Mouse (Mus musculus) G1E (cell line): ENCODE results near the gene Nfkbil1. TPM values are rescaled to one million over a fixed set of nuclear protein-coding genes. Genes with fewer than 3 reads are reported as not detected.

Experiments
- ATAC-seq: 2 replicates; pipeline ENCODE4 v1.8.0; 2016; ENCODE audit warnings: mild to moderate bottlenecking; ENCODE audit not compliant: insufficient number of reproducible peaks, poor library complexity, low FRiP score, severe bottlenecking; ENCODE audit errors: extremely low read depth
- DNase-seq: peaks from one replicate; pipeline ENCODE4 v3.0.0; 2012; ENCODE audit warnings: low spot score
- H3K27me3 ChIP-seq: 2 replicates; pipeline ENCODE4 v1.6.1; 2012; ENCODE audit warnings: mild to moderate bottlenecking, low read length, inconsistent platforms; ENCODE audit not compliant: insufficient read depth
- H3K36me3 ChIP-seq: replicated peaks from 2 replicates; pipeline ENCODE3; 2012; ENCODE audit warnings: mild to moderate bottlenecking, inconsistent platforms
- H3K4me1 ChIP-seq: 2 replicates; pipeline ENCODE4 v1.6.1; 2012; ENCODE audit warnings: low read depth, low read length, inconsistent platforms, mixed read lengths; ENCODE audit not compliant: insufficient read depth
- H3K4me3 ChIP-seq: 2 replicates; pipeline ENCODE4 v1.5.1; 2012; ENCODE audit warnings: low read depth, mild to moderate bottlenecking, inconsistent platforms, low read length, moderate library complexity, mixed read lengths
- H3K9me3 ChIP-seq: replicated peaks from 2 replicates; pipeline ENCODE4 v1.6.1; 2012; ENCODE audit warnings: inconsistent platforms
- CTCF ChIP-seq: IDR thresholded peaks from 2 replicates; pipeline ENCODE4 v1.5.1; 2012; ENCODE audit warnings: low read depth, low read length, inconsistent platforms, mixed read lengths
- GATA1 ChIP-seq: IDR thresholded peaks from 2 replicates; pipeline ENCODE4 v1.6.1; 2012; ENCODE audit warnings: borderline replicate concordance, low read length, inconsistent platforms, mixed read lengths
- GATA2 ChIP-seq: IDR thresholded peaks from 2 replicates; pipeline ENCODE4 v1.6.1; 2012; ENCODE audit warnings: low read depth, low read length, inconsistent platforms, borderline replicate concordance
- POLR2AphosphoS5 ChIP-seq: IDR thresholded peaks from 2 replicates; pipeline ENCODE4 v1.6.1; 2012; ENCODE audit warnings: low read depth, low read length, inconsistent platforms; ENCODE audit not compliant: insufficient replicate concordance
- TAL1 ChIP-seq: conservative IDR thresholded peaks from 2 replicates; pipeline ENCODE4 v1.6.1; 2012; ENCODE audit warnings: low read depth, low read length, inconsistent platforms, mixed read lengths
- polyA plus RNA-seq: library from polyadenylated mRNA; stranded (reverse); fragments of >175 nt; gene quantifications from 2 replicates; pipeline ENCODE4 v1.2.3, GENCODE M21; 2012
- total RNA-seq, 2 experiments: library from RNA; stranded (forward) in 1 of 2; stranded (reverse) in 1 of 2; fragments of 200-1000 nt in 1 of 2; fragments of >200 nt in 1 of 2; fragmentation: Nextera tagmentation in 1 of 2; gene quantifications; 2 replicates each; pipeline ENCODE4 v1.2.3; 2014 to 2017

Nfkbil1 gene
- total and polyA plus RNA-seq, 3 experiments: 8.6 to 37.3 (median 14.1) TPM

DNA sequence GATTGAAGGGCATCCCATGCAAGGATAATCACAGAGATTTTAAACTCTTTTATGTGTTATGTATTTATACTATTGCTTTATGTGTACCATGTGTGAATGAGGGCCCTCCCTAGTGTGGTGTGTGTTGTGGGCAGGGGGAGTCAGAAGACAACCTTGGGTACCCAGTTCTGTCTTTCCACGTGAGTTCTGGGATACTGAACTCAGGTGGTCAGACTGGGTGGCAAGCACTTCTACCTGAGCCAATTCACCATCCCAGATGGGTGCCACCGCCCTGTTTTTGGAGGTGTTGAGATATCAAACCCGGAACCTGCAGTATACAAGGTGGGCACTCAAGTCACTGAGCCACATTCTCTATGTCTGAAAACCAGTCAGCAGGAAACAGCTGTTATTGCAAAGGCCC lies 36.7 kb upstream of the Nfkbil1 start:
- ATAC-seq (no peak), DNase-seq (no peak)
- Histone ChIP-seq H3K4me3 (no peak overlapping the region), H3K9me3 (peaks cover 8% of the 10 kb centered on the region), H3K4me1 (peaks cover 11% of the 10 kb centered on the region), H3K27me3 (peaks cover 28% of the 10 kb centered on the region), H3K36me3 (peaks cover 6% of the 10 kb centered on the region)
- TF ChIP-seq POLR2AphosphoS5 (no peak), TAL1 (no peak), GATA1 (no peak), CTCF (no peak), GATA2 (no peak)

DNA sequence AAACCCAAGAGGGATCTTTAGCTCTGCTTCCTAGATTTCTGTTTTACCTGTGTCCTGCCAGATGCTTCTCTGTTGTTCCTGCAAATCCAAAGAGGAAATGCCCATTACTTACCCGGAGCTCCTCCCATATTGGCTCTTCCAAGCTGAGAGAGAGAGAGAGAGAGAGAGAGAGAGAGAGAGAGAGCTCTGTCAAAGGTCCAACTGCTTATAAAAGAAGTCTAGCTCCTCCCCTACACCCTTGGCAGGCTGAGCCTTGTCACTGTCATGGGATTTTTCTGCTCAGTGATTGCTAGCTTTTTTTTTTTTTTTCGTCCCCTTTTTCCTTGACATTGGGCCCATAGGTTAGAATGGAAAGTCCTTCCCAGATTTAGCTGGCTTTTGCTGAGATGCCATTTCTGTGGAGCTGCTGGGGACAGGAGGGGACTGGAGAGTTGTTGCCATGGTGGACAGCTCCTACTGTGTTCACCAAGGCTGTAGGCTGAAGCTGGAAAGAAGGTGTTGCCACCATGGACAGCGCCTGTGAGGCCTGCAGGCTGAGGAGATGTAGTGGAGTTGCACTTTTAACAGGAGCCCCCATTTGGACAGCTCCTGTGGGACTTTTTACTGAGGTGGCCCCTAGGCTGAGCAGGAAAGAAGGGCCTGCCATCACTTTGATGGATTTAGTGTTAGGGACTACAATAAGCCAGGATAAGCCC lies 34.2 kb upstream of the Nfkbil1 start:
- peaks cover 9% of the 10 kb centered on the region for H3K4me1 ChIP-seq
- no peak overlapping the region for H3K4me3 ChIP-seq
- H3K9me3 ChIP-seq: peaks cover 8% of the 10 kb centered on the region
- ATAC-seq: no peak
- no peak for TF ChIP-seq TAL1
- peaks cover 26% of the 10 kb centered on the region for H3K36me3 ChIP-seq
- no peak for DNase-seq
- H3K27me3 ChIP-seq: peaks cover 5% of the 10 kb centered on the region; the same call in 1 of the 2 replicates

DNA sequence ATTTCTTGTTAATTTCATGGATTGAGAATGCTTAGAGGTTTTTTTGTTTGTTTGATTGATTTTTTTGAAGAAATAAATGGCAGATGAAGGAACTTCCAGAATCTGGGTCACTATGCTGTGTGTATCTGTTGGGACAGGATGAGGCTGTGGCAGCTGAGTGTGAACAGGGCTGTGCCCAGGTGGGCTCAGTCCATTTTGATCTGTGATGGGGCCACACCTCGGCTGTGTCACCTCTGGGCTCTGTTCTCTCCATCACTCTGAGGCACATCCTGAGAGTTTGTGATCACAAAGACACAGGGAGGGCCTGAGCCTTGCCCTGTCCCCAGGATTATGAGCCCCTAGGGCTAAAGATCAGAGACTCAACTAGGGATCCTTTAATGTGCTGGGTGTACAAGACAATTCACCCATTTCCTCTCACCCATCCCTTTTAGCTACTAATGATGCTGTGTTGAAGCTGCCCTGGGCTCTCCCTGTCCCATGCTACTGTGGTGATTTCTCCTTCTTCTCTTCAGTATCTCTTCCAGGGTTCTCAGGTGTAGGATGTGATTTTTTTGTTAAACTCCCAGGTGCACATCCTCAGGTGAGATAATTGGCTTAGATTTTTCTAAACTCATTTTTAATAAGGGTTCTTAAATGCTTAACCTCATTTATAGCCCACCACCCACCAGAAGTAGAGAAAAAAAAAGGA lies 32.0 kb upstream of the Nfkbil1 start:
- ATAC-seq (no peak), DNase-seq (no peak)

DNA sequence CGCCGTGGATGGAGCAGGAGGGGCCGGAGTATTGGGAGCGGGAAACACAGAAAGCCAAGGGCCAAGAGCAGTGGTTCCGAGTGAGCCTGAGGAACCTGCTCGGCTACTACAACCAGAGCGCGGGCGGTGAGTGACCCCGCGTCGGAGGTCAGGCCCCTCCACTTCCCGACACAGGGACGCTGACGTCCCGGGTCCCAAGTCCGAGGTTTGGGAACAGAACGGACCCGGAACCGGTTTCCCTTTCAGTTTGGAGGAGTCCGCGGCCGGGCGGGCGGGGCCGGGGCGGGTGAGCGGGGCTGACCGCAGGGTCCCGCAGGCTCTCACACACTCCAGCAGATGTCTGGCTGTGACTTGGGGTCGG lies 27.9 kb upstream of the Nfkbil1 start:
- DNase-seq (no peak), ATAC-seq (no peak)

More for the DNA sequence above, 32.0 kb upstream of the Nfkbil1 start:
- H3K4me1 ChIP-seq: peaks cover 14% of the 10 kb centered on the region
- peaks cover 2% of the 10 kb centered on the region; the same call in 1 of the 2 replicates for H3K27me3 ChIP-seq
- peaks cover 35% of the 10 kb centered on the region for H3K36me3 ChIP-seq
- no peak for TF ChIP-seq POLR2AphosphoS5
- no peak for TF ChIP-seq TAL1
- no peak for TF ChIP-seq GATA1
- TF ChIP-seq CTCF: no peak
- TF ChIP-seq GATA2: no peak
- no peaks in the 10 kb centered on the region for H3K9me3 ChIP-seq
- no peak overlapping the region for H3K4me3 ChIP-seq

DNA sequence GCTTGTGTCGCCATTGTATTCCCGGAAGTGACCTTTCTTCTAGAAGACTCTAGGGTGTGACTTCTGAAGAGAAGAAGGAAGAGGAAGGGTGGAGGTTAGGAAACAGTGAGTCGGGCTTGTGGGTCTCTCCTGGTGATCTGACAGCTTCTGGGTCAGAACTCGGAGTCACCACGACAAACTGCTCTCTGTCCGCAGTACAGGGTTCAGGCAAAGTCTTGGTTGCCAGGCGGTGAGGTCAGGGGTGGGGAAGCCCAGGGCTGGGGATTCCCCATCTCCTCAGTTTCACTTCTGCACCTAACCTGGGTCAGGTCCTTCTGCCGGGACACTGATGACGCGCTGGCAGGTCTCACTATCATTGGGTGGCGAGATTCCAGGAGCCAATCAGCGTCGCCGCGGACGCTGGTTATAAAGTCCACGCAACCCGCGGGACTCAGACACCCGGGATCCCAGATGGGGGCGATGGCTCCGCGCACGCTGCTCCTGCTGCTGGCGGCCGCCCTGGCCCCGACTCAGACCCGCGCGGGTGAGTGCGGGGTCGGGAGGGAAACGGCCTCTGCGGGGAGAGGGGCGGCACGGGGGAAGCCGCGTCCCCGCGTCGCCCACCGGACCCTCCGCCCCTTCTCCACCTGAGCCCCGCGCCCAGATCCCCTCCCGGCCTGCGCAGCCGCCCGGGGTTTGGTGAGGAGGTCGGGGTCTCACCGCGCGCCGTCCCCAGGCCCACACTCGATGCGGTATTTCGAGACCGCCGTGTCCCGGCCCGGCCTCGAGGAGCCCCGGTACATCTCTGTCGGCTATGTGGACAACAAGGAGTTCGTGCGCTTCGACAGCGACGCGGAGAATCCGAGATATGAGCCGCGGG lies 27.3 kb upstream of the Nfkbil1 start, which contains the start of gene H2-D1:
TSS of gene H2-D1 (plus strand) at position 67 of the 859 bp plus-strand sequence.
- TF ChIP-seq TAL1: no peak
- TF ChIP-seq GATA2: no peak
- no peak for TF ChIP-seq GATA1
- no peak for TF ChIP-seq CTCF
- no peak for TF ChIP-seq POLR2AphosphoS5
- peaks cover 33% of the 10 kb centered on the region for H3K36me3 ChIP-seq
- peak; percentile 89 for ATAC-seq
- H3K4me1 ChIP-seq: peaks cover 40% of the 10 kb centered on the region
- no peaks in the 10 kb centered on the region for H3K9me3 ChIP-seq
- DNase-seq: peak; percentile 99
- peak within 1 kb of the TSS; percentile 88 for H3K4me3 ChIP-seq
- H3K27me3 ChIP-seq: no peaks in the 10 kb centered on the region

More for the DNA sequence above, 27.9 kb upstream of the Nfkbil1 start:
- no peak for TF ChIP-seq TAL1
- no peak for TF ChIP-seq GATA2
- TF ChIP-seq CTCF: no peak
- TF ChIP-seq GATA1: no peak
- TF ChIP-seq POLR2AphosphoS5: no peak
- H3K27me3 ChIP-seq: no peaks in the 10 kb centered on the region
- peaks cover 38% of the 10 kb centered on the region for H3K4me1 ChIP-seq
- no peaks in the 10 kb centered on the region for H3K9me3 ChIP-seq
- peak overlapping the region; percentile 88 for H3K4me3 ChIP-seq
- H3K36me3 ChIP-seq: peaks cover 35% of the 10 kb centered on the region

DNA sequence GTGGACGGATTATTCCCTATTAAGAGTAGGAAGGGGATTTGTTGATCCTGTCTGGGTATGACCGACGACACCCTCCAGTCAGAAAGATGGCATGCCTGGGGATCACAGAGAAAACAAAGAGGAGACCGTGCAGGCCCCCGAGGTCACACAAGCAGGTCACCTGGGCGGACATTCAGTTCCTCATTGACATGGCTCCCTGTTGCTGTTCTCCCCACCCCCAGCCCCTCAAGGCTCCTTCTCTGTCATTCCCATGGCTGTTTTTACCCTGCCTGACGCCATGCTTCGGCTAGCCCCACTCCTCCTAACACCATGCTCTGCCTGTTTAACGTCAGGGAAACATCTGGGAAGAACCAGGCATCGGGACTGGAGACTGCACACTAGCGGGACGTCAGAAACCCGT lies 26.1 kb upstream of the Nfkbil1 start:
- Histone ChIP-seq H3K4me1 (peaks cover 47% of the 10 kb centered on the region), H3K27me3 (no peaks in the 10 kb centered on the region), H3K4me3 (no peak overlapping the region), H3K36me3 (peaks cover 24% of the 10 kb centered on the region), H3K9me3 (no peaks in the 10 kb centered on the region)
- no peak for DNase-seq
- no peak for TF ChIP-seq CTCF
- no peak for TF ChIP-seq TAL1
- no peak for TF ChIP-seq GATA2
- TF ChIP-seq POLR2AphosphoS5: no peak
- ATAC-seq: no peak
